Mouse (Mus musculus): Measurements from ENCODE around the gene Satb1. TPM values are rescaled to one million over a fixed set of nuclear protein-coding genes. Genes with fewer than 3 reads are reported as not detected.
A peak's percentile ranks its signal among the peaks of the same experiment; 100 is the strongest.

Gene Satb1
- polyA plus RNA-seq, 1 experiment, result 56.8 TPM

- DNase-seq (ENCODE audit: low read depth), result peak; percentile 55
- no peak for TF ChIP-seq CTCF (IDR thresholded peaks at IDR 0.05; ENCODE audit: borderline replicate concordance, extremely low read depth, insufficient read depth, insufficient read length)
- no peak for TF ChIP-seq POLR2A (IDR thresholded peaks at IDR 0.05; ENCODE audit: borderline replicate concordance, extremely low read depth, insufficient read depth, insufficient read length, poor library complexity, severe bottlenecking)
These were observed 137.4 kb downstream of the Satb1 start for GRCm38 (mm10) chr17:51695711-51696110.

GRCm38 (mm10) chr17:51695271-51695670 lies 137.8 kb downstream of the Satb1 start:
- no peak for TF ChIP-seq CTCF (IDR thresholded peaks at IDR 0.05; ENCODE audit: borderline replicate concordance, extremely low read depth, insufficient read depth, insufficient read length)
- TF ChIP-seq POLR2A (IDR thresholded peaks at IDR 0.05; ENCODE audit: borderline replicate concordance, extremely low read depth, insufficient read depth, insufficient read length, poor library complexity, severe bottlenecking), result no peak
- no peak for DNase-seq (ENCODE audit: low read depth)

- DNase-seq (ENCODE audit: low read depth), result no peak
- TF ChIP-seq CTCF (IDR thresholded peaks at IDR 0.05; ENCODE audit: borderline replicate concordance, extremely low read depth, insufficient read depth, insufficient read length), result no peak
- no peak for TF ChIP-seq POLR2A (IDR thresholded peaks at IDR 0.05; ENCODE audit: borderline replicate concordance, extremely low read depth, insufficient read depth, insufficient read length, poor library complexity, severe bottlenecking)
These were observed 142.6 kb downstream of the Satb1 start for GRCm38 (mm10) chr17:51690526-51690925.

- no peak for DNase-seq (ENCODE audit: low read depth)
- TF ChIP-seq POLR2A (IDR thresholded peaks at IDR 0.05; ENCODE audit: borderline replicate concordance, extremely low read depth, insufficient read depth, insufficient read length, poor library complexity, severe bottlenecking) (no peak), CTCF (IDR thresholded peaks at IDR 0.05; ENCODE audit: borderline replicate concordance, extremely low read depth, insufficient read depth, insufficient read length) (no peak)
These were observed 145.9 kb downstream of the Satb1 start for GRCm38 (mm10) chr17:51687226-51687625.

All from brain, embryonic 14.5 days (tissue).